Mouse (Mus musculus) layer of hippocampus, adult 2 months (tissue): ENCODE data around the gene Tsc22d1. TPM values are rescaled to one million over a fixed set of nuclear protein-coding genes. Genes with fewer than 3 reads are reported as not detected.

ENCODE experiments used
- DNase-seq, 2 experiments: peaks; one replicate each; pipeline ENCODE4 v3.0.0; 2022; ENCODE audit warnings: low spot score in 2 of 2
- H3K27ac ChIP-seq: fragments of 200-600 bp; 2 replicates; pipeline ENCODE4 v1.8.1; 2022
- H3K4me3 ChIP-seq: fragments of 200-600 bp; 2 replicates; pipeline ENCODE4 v1.8.1; 2022; ENCODE audit warnings: mild to moderate bottlenecking
- CTCF ChIP-seq: fragments of 200-600 bp; conservative IDR thresholded peaks from 2 replicates; pipeline ENCODE4 v1.8.1; 2022; ENCODE audit warnings: antibody characterized with exemption, mild to moderate bottlenecking, moderate library complexity
- total RNA-seq, 2 experiments: library from RNA; stranded (reverse); gene quantifications; 2 replicates each; pipeline ENCODE4 v1.2.3; 2021

Gene Tsc22d1
- total RNA-seq, 2 experiments from 2014 or later = 503 to 530 TPM

- no peak overlapping the region for H3K4me3 ChIP-seq
- DNase-seq = no peak
- no peak overlapping the region for H3K27ac ChIP-seq
- no peak for TF ChIP-seq CTCF
Observed at GRCm38 (mm10) chr14:76520606-76521005, 105.8 kb downstream of the Tsc22d1 start.

DNA sequence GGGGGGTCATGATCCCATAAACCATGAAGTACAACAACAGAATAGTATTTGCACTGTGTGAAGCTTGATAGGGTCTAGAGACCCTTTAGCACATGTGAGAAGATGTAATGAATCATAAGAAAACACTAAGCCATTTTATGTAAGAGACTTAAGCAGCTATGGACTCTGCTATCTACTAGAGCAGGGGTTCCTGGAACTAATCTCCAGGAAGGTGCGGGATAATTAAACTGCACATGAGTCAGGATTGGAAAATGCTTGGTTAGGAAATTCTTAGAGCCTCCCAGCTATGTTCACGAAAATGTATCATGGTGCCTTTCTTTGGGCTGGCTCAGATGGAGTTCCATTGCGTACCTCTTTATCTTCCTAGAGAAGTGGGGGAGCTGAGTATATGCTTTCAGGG lies 106.5 kb downstream of the Tsc22d1 start:
- no peak overlapping the region for H3K4me3 ChIP-seq
- DNase-seq = no peak
- no peak overlapping the region for H3K27ac ChIP-seq
- TF ChIP-seq CTCF = no peak

- DNase-seq = no peak
- TF ChIP-seq CTCF = no peak
- no peak overlapping the region for H3K4me3 ChIP-seq
- H3K27ac ChIP-seq = no peak overlapping the region
Observed at GRCm38 (mm10) chr14:76523344-76523743, 108.6 kb downstream of the Tsc22d1 start.

DNA sequence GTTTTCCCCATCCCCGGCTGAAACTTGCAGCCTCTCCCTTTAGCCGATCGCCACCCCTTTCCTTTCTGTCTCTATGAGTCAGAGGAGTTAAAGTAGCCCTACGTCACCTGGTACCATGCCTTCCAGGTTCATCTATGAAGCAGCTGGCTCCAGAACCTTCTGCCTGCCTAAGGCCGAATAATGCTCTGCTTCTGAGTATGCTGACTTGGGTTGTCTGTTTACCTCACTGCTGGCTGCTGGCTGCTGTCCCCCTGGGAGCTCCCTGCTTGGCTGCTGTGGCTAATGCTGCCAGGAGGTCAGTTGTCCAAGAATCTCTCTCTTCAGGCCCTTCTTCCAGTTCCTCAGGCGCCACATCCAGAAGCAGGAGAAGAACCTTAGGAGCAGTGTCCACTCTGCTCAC lies 111.7 kb downstream of the Tsc22d1 start:
- Histone ChIP-seq H3K27ac (peak overlapping the region; percentile 28; the same call in 1 of the 2 replicates), H3K4me3 (no peak overlapping the region)
- no peak for TF ChIP-seq CTCF
- no peak for DNase-seq

GRCm38 (mm10) chr14:76527030-76527719 lies 112.4 kb downstream of the Tsc22d1 start:
- H3K27ac ChIP-seq = peak overlapping the region; percentile 2; the same call in 1 of the 2 replicates
- H3K4me3 ChIP-seq = no peak overlapping the region
- DNase-seq = no peak
- no peak for TF ChIP-seq CTCF

- no peak overlapping the region for H3K27ac ChIP-seq
- DNase-seq = no peak
- TF ChIP-seq CTCF = no peak
- H3K4me3 ChIP-seq = no peak overlapping the region
Observed at GRCm38 (mm10) chr14:76527758-76528313, 113.1 kb downstream of the Tsc22d1 start.

GRCm38 (mm10) chr14:76528641-76529040 lies 113.9 kb downstream of the Tsc22d1 start:
- no peak for TF ChIP-seq CTCF
- Histone ChIP-seq H3K27ac (no peak overlapping the region), H3K4me3 (no peak overlapping the region)
- no peak for DNase-seq

DNA sequence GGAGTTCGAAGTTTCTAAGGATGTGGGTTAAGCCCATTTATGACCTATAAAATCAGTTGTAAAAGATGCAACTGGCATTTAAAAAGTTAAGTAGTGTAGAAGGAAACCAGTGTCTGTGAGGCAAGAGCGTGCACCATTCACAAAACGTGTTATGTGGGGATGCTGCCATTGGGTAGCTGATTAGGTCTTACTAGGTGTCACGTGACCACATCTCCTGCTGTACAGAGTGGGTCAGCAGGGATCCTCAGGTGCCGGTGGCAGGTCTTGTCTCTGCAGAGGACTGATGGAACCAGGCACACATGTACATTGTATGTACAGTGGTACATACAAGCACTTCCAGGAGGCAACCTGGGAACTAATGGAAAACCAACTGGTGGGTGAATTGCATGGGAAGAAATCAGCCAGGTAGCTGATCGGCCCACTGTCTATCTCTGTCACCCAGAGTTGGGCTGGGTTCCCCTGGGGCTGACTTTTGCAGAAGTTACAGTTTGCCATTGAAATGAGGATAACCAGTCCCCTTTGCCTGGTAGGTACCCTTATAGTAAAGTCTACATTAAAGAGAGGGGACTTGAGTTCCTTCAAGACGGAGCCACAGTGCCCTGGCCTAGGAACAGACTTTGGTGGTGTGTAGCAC lies 116.4 kb downstream of the Tsc22d1 start:
- Histone ChIP-seq H3K27ac (no peak overlapping the region), H3K4me3 (no peak overlapping the region)
- no peak for DNase-seq
- TF ChIP-seq CTCF = no peak

DNA sequence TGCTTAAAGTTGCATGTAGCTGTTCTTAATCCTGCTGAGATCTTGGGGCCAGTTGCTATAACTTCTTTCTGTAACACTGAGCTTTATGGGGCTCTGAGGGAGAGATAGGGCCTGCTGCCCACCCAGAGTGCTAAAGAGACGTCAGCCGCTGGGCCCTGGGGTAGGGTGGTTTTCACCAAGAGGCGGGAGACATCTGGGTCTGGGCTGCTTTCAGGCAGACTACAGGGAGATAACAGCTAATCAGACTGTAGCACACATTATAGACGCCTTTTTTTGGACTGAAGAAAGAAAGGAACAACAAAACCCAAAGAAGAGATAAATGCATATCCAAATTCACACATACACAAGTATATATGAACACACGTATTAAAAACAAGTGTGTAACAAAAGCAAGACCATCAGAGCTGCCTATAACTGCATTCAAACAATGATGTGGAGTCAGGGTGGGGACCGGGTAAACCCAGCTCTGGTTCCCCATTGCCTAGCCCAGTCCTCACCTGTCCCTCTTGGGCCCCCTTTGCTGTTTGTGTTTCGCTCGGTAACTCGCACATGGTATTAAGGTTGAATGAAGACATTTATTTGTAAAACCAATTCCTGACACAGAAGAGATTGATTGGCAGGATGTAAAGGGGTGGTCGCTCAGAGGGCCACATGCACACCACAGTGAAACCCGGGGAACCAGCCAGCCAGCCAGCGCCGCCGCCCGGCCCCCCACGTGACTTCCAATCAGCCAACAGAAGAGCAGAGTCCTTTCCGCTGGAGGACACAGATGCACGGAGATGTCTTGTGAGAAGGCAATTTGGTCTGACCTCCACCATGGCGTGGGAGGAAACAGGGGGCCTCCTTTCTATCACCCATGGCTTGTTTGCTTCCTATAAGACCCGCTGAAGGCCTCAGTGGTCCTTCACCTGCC lies 117.8 kb downstream of the Tsc22d1 start:
- TF ChIP-seq CTCF = no peak
- DNase-seq = no peak
- peak overlapping the region; percentile 36; the same call in 1 of the 2 replicates for H3K27ac ChIP-seq
- no peak overlapping the region for H3K4me3 ChIP-seq

GRCm38 (mm10) chr14:76533170-76533815 lies 118.5 kb downstream of the Tsc22d1 start:
- TF ChIP-seq CTCF = no peak
- no peak overlapping the region for H3K4me3 ChIP-seq
- H3K27ac ChIP-seq = peak overlapping the region; percentile 36; the same call in 1 of the 2 replicates
- no peak for DNase-seq

DNA sequence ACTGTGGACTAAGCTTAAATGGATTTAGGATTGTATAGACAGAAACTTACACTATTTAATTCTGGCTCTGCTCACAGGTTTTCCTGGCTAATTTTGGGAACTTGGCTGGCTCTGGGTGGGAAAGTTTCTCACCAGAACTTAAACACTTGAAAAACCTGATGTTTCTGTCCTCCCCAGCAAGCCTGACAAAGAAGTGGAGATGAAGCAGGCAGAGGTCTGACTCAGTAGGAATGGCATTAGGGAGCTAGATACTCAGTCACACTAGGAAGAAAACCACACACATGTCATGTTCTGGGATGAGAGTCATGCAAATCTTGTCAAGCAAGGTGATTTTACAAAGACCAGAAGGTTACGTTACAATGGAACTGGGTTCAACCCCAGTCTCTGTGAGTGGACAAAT lies 120.3 kb downstream of the Tsc22d1 start:
- no peak overlapping the region for H3K27ac ChIP-seq
- TF ChIP-seq CTCF = no peak
- no peak for DNase-seq
- H3K4me3 ChIP-seq = no peak overlapping the region

GRCm38 (mm10) chr14:76536921-76537320 lies 122.2 kb downstream of the Tsc22d1 start:
- Histone ChIP-seq H3K27ac (peak overlapping the region; percentile 63), H3K4me3 (no peak overlapping the region)
- DNase-seq = no peak
- no peak for TF ChIP-seq CTCF
